Mouse (Mus musculus): ENCODE measurements around the gene Ncf2. TPM values are rescaled to one million over a fixed set of nuclear protein-coding genes. Genes with fewer than 3 reads are reported as not detected.

Ncf2 gene
- 109 TPM for polyA plus RNA-seq (2015; fragmentation: Illumina TruSeq; extraction: RNeasy Lipid Tissue Mini Kit (QIAGEN cat#74804); ENCODE audit: insufficient read depth, low replicate concordance)

DNA sequence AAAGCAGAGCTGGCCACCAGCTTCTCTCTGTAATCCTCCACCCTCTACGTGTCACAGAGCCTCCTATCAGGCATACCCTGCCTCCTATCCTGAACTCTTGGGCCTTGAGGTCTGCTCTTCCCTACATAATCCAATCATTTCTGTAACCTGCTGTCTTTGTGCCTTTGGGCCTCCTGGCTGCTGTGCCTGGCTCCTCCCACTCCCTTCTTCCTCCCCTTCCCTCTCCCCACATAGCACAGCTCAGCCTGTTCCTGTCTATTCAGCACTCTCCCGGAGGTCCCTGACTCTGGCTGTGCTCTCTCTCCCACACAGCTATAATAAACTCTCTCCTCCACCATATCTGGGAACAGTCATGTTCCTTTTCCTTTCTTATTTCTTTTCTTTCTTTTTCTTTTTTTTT is at the start of gene Ncf2:
Gene Ncf2, plus strand, starts transcription at position 298 of the 400 bp plus-strand sequence.

DNA sequence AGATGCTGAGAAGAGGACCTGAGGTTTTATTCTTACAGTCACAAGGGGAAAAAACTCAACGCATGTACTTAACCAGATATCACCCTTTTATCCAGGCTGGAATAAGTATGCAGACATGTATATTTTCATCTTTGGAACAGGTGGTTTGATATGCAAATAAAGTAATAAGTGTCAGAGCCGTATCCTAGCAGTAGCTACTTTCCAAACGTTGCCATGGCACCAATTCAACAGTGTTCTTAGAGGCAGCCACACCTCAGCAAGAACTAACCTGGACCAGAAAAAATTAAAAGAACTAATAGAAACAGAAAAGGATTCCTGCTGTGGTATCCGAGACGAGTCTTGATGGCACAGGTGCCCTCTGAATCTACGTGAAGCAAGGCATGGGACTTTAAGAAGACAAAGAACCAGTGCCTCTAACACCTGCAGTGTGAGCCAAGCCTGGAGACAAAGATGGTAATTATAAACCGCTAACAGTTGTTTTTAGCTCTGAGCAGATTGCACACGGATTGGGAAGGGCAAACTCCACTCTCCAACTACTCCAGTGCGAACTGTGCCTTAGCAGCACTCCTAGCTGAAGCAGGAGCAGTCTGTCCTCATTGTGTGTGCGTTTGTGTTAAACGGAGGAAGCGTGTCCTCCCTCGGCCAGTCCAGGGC is 49.6 kb upstream of the Ncf2 start, which contains the start of gene Apobec4:
Gene Apobec4, plus strand, starts transcription at position 240 of the 654 bp plus-strand sequence.

DNA sequence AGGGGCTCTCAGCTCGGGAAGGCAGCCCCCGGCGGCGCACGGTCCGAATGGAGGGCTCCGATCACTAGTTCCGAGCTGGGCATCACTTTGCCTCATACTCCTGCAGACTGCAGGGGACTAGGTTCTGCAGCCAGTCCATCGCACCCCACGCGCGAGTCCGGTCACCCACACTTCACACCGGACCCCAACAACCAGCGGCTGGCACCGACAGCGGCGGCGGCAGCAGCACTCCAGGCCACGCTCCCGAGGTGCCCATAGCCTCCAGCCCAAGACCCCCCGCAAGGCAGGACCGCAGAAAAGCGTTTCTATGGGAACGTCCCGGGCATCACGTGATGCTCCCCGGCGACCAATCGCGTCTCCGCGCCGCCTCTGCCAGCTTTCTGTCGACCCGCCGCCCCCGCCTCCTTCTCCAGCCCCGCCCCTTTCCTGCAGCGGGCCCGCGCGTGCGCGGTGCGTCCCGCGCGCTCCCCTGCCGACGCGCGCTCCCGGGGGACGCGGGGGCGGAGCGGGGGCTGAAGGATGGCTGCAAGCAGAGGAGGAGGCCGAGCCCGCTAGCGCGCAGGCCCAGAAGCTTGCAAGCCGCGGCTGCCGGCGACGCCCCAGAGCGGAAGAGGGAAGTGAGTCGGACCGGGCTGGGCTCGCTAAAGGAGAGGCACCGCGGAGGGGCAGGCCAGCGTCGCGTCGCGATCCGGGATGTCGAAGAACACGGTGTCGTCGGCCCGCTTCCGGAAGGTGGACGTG is 33.8 kb upstream of the Ncf2 start, which contains the start of the genes Rgl1 and Arpc5:
Gene Rgl1, minus strand, starts transcription at position 320 of the 741 bp plus-strand sequence.
Gene Arpc5, plus strand, starts transcription at position 511 of the 741 bp plus-strand sequence.

Other genes with a start within 250 kb of the Ncf2 start
- gene Apobec4, start 49.6 kb upstream of the Ncf2 start, polyA plus RNA-seq (2015; fragmentation: Illumina TruSeq; extraction: RNeasy Lipid Tissue Mini Kit (QIAGEN cat#74804); ENCODE audit: insufficient read depth, low replicate concordance): not detected
- 34.9 TPM for gene Rgl1, start 33.8 kb upstream of the Ncf2 start, polyA plus RNA-seq (2015; fragmentation: Illumina TruSeq; extraction: RNeasy Lipid Tissue Mini Kit (QIAGEN cat#74804); ENCODE audit: insufficient read depth, low replicate concordance)
- 470 TPM for gene Arpc5, start 33.7 kb upstream of the Ncf2 start, polyA plus RNA-seq (2015; fragmentation: Illumina TruSeq; extraction: RNeasy Lipid Tissue Mini Kit (QIAGEN cat#74804); ENCODE audit: insufficient read depth, low replicate concordance)
- 106 TPM for gene Smg7, start 102.5 kb downstream of the Ncf2 start, polyA plus RNA-seq (2015; fragmentation: Illumina TruSeq; extraction: RNeasy Lipid Tissue Mini Kit (QIAGEN cat#74804); ENCODE audit: insufficient read depth, low replicate concordance)
- 0.73 TPM for gene Nmnat2, start 154.8 kb downstream of the Ncf2 start, polyA plus RNA-seq (2015; fragmentation: Illumina TruSeq; extraction: RNeasy Lipid Tissue Mini Kit (QIAGEN cat#74804); ENCODE audit: insufficient read depth, low replicate concordance)